Mouse (Mus musculus) MEL (cell line): ENCODE measurements around the gene Fermt2.

Experiments used
- CHD2 ChIP-seq: IDR thresholded peaks from 2 replicates; pipeline ENCODE4 v1.6.1; 2011; ENCODE audit warnings: low read length, improper control_type of control experiment
- CTCF ChIP-seq, 3 experiments: IDR thresholded peaks in 2 of 3; conservative IDR thresholded peaks in 1 of 3; 2 replicates each; pipeline ENCODE4 v1.5.1; 2011 to 2012; ENCODE audit warnings: low read length in 3 of 3, low read depth in 2 of 3, mild to moderate bottlenecking in 2 of 3, improper control_type of control experiment in 1 of 3, inconsistent platforms in 1 of 3, mixed read lengths in 1 of 3, moderate library complexity in 1 of 3; ENCODE audit not compliant: control insufficient read depth in 1 of 3, insufficient read depth in 1 of 3, poor library complexity in 1 of 3, severe bottlenecking in 1 of 3
- EP300 ChIP-seq, 2 experiments: IDR thresholded peaks; 2 replicates each; pipeline ENCODE4 v1.6.1; 2011; ENCODE audit warnings: improper control_type of control experiment in 2 of 2, low read length in 2 of 2, low read depth in 1 of 2, mild to moderate bottlenecking in 1 of 2
- KAT2A ChIP-seq: conservative IDR thresholded peaks from 2 replicates; pipeline ENCODE4 v1.6.1; 2012; ENCODE audit warnings: low read depth, low read length, improper control_type of control experiment, inconsistent platforms
- MAFK ChIP-seq: IDR thresholded peaks from 2 replicates; pipeline ENCODE4 v1.6.1; 2011; ENCODE audit warnings: low read depth, mild to moderate bottlenecking, low read length, improper control_type of control experiment, borderline replicate concordance
- MAX ChIP-seq: IDR thresholded peaks from 2 replicates; pipeline ENCODE4 v1.6.1; 2011; ENCODE audit warnings: low read length, improper control_type of control experiment
- NRF1 ChIP-seq: IDR thresholded peaks from 2 replicates; pipeline ENCODE4 v1.6.1; 2014; ENCODE audit warnings: low read depth, mild to moderate bottlenecking, inconsistent platforms, low read length, improper control_type of control experiment, moderate library complexity; ENCODE audit not compliant: poor library complexity, insufficient read depth, severe bottlenecking
- POLR2A ChIP-seq, 2 experiments: IDR thresholded peaks; 2 replicates each; pipeline ENCODE4 v1.6.1; 2011 to 2012; ENCODE audit warnings: low read length in 2 of 2, mild to moderate bottlenecking in 2 of 2, control low read depth in 1 of 2, improper control_type of control experiment in 1 of 2, low read depth in 1 of 2, moderate library complexity in 1 of 2; ENCODE audit not compliant: control insufficient read depth in 1 of 2, insufficient read depth in 1 of 2, poor library complexity in 1 of 2
- TAL1 ChIP-seq: IDR thresholded peaks from 2 replicates; pipeline ENCODE4 v1.6.1; 2012; ENCODE audit warnings: mild to moderate bottlenecking, inconsistent platforms, low read length, moderate library complexity, mixed read lengths
- TBP ChIP-seq: IDR thresholded peaks from 2 replicates; pipeline ENCODE4 v1.8.0; 2011; ENCODE audit warnings: low read depth, low read length, improper control_type of control experiment
- ZC3H11A ChIP-seq: IDR thresholded peaks from 2 replicates; pipeline ENCODE4 v1.6.1; 2012; ENCODE audit warnings: low read depth, mild to moderate bottlenecking, inconsistent platforms, low read length, improper control_type of control experiment

DNA sequence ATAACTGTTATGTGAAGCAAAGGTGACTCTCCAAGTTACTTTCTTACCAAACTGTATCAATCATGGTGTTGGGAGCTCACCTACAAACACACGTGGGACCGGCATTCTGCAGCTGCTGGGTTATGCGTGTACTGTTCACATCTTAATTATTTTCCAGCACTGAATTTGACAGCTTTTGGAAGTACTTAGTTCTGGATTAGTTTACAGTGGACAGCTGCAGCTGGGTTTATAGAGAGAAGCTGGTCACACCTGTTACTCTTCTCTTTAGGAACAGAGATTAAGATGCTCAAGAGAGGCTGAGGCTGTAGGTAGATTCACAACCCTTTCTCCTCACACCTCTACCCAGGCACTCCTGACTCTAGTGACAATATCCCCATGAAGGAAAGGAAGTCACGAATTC lies 23.8 kb downstream of the Fermt2 start:
- TF ChIP-seq POLR2A (IDR thresholded peaks at IDR 0.05; ENCODE audit: control insufficient read depth in 1 of 2, insufficient read depth in 1 of 2, low read depth in 1 of 2, low read length in 2 of 2, poor library complexity in 1 of 2) (no peak), TAL1 (no peak), CTCF (IDR thresholded peaks at IDR 0.05 in 2 of 3, conservative IDR thresholded peaks at IDR 0.05 in 1 of 3; ENCODE audit: control insufficient read depth in 1 of 3, insufficient read depth in 1 of 3, low read depth in 2 of 3, low read length in 3 of 3, poor library complexity in 1 of 3, severe bottlenecking in 1 of 3) (no peak), EP300 (IDR thresholded peaks at IDR 0.05; ENCODE audit: low read depth in 1 of 2, low read length in 2 of 2) (no peak), MAX (no peak), TBP (no peak), CHD2 (no peak), NRF1 (no peak), MAFK (no peak), KAT2A (no peak), ZC3H11A (no peak)
